Mouse (Mus musculus) common myeloid progenitor, adult 5-6 weeks (primary cell): ENCODE measurements around the gene 9230110F15Rik. TPM values are rescaled to one million over a fixed set of nuclear protein-coding genes. Genes with fewer than 3 reads are reported as not detected.
"Not testable (repeated sequence)": the region's sequence is repeated elsewhere in the genome, so short reads cannot be mapped to it uniquely, and the experiment has no call there.

Experiments used
- ATAC-seq: replicated peaks from 2 replicates; pipeline ENCODE4 v1.8.0; 2016; ENCODE audit warnings: low read depth, mild to moderate bottlenecking, moderate TSS enrichment, inconsistent platforms; ENCODE audit not compliant: poor library complexity, severe bottlenecking
- total RNA-seq: library from RNA; stranded (forward); fragments of 200-1000, 187-1606 nt; gene quantifications from 2 replicates; pipeline ENCODE4 v1.2.3, GENCODE M21; 2017

9230110F15Rik gene
- total RNA-seq, result not detected in 2 replicates

DNA sequence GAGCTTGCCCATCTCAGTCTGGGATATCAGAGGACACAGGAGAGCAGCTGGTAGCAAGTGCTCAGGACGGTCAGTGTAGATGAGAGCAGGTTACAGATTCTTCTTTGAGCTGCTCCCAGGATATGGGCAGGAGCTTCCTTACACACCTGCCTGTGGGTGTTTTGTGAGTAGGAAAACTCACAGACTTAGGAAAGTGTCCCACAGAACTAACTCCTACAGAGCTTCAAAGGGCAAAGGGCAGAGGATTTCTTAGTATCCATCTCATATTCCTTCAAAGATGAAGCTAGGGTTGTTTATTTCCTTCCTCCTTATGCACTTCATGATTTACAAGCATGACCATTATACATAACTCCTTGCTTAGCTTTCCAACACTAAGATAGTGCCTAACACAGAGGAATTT, at the start of gene 9230110F15Rik:
TSS of gene 9230110F15Rik (minus strand) at position 101 of the 400 bp plus-strand sequence.
- ATAC-seq, result no peak

DNA sequence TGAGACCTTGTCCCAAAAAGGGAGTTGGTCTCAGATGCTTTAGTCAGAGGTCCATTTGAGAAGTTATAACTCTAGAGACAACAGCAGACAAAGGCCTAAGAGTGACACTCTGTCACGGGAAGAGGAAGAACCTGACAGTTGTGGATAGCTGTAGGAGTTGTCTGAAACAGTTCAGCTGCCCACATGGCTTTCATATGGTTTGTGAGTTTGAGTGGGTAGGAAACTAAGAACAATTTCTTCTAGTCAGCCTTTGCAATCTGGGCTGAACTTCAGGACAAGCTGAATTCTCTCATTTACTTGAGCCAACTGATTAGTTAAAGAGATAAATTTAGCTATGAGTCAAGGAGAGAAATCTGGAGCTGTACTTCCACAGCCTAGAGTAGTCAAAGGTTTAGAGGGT, 49.2 kb upstream of the 9230110F15Rik start:
- ATAC-seq, result not testable (repeated sequence)

DNA sequence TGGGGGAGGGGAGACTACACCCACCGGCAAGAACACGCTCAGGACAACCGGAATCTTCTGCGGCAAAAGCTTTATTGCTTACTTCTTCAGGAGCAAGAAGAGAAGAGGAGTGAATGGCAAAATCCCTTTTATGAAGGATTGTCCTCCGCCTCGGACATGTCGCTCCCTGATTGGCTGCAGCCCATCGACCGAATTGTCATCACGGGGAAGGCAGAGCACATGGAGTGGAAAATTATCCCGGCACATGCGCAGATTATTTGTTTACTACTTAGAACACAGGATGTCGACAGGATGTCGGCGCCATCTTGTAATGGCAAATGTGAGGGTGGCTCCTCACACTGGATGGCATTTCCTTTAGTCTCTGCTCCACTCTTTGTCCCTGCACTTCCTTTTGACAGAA, 26.1 kb downstream of the 9230110F15Rik start:
- not testable (repeated sequence) for ATAC-seq

DNA sequence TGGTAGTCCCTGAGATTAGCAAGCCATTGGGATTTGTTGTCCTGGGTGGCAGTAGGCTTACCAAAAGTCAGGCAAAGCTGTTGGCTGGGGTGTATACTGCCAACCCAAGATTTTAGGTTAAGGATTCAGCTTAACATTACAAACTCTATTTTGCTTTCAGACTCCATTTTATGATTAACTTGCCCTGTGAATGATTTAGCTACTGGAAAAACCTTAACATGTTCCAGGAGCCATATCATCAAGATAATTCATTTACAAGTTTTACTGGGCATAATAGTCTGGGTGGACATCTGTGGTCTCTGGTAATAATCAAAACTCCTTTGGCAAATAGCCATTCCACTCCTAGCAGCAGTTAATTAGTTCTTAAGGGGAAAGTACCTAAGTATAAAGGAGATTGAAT, 45.8 kb downstream of the 9230110F15Rik start:
- no peak for ATAC-seq

DNA sequence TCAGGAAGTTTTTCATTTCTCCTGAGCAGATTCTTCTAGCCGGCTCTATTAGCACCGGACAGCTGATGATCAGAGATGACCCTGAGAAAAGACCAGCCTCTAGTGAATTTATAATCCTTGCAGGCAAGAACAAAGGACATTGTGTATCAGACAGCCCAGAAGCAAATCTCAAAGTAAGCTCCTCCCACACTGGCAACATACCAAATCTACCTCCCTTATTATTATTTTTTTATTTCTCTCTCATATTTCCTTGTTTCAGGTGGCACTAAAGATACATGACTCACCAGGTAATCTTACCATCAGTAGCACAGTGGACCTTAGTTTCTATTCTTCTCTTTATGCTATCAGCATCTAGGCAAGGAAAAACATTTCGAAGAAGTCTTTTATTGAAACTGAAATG, 53.9 kb downstream of the 9230110F15Rik start, which contains the start of the genes Gm27235 and D730048I06Rik:
TSS of gene Gm27235 (minus strand) at position 101 of the 400 bp plus-strand sequence.
TSS of gene D730048I06Rik (minus strand) at position 112 of the 400 bp plus-strand sequence.
- ATAC-seq, result no peak

Other genes starting within 250 kb of the 9230110F15Rik start
- gene Pate4, start 232.2 kb downstream of the 9230110F15Rik start, total RNA-seq, result not detected in 2 replicates
- gene Pate3, start 195.9 kb downstream of the 9230110F15Rik start, total RNA-seq, result not detected in 2 replicates
- gene Pate1, start 156.8 kb downstream of the 9230110F15Rik start, total RNA-seq, result not detected in 2 replicates
- gene Gm17677, start 103.1 kb downstream of the 9230110F15Rik start, total RNA-seq, result not detected in 2 replicates
- not detected in 2 replicates for gene Gm17727, start 66.0 kb downstream of the 9230110F15Rik start, total RNA-seq
- not detected in 2 replicates for gene Gm27235, start 54.0 kb downstream of the 9230110F15Rik start, total RNA-seq
- gene D730048I06Rik, start 54.0 kb downstream of the 9230110F15Rik start, total RNA-seq, result not detected in 2 replicates
- gene 9230113P08Rik, start 64.3 kb upstream of the 9230110F15Rik start, total RNA-seq, result not detected in 2 replicates